Mouse (Mus musculus) testis, adult 2 months (tissue): Measurements from ENCODE around the gene 4930452B06Rik. TPM values are rescaled to one million over a fixed set of nuclear protein-coding genes. Genes with fewer than 3 reads are reported as not detected.
A peak's percentile ranks its signal among the peaks of the same experiment; 100 is the strongest.

Source experiments
- H3K27ac ChIP-seq: fragments of 200-500 bp; 2 replicates; pipeline ENCODE4 v1.5.1; 2012; ENCODE audit warnings: low read depth, low read length; ENCODE audit not compliant: control insufficient read depth, insufficient read depth
- H3K27me3 ChIP-seq: fragments of 200-500 bp; 2 replicates; pipeline ENCODE4 v1.6.1; 2012; ENCODE audit warnings: mild to moderate bottlenecking, low read length, moderate library complexity; ENCODE audit not compliant: control insufficient read depth, insufficient read depth
- H3K36me3 ChIP-seq: fragments of 200-500 bp; 2 replicates; pipeline ENCODE4 v1.6.1; 2012; ENCODE audit warnings: mild to moderate bottlenecking, low read length; ENCODE audit not compliant: control insufficient read depth, insufficient read depth
- H3K4me1 ChIP-seq: fragments of 200-500 bp; 2 replicates; pipeline ENCODE4 v1.6.1; 2012; ENCODE audit warnings: low read length; ENCODE audit not compliant: control insufficient read depth, insufficient read depth
- H3K4me3 ChIP-seq: fragments of 200-500 bp; 2 replicates; pipeline ENCODE4 v1.5.1; 2012; ENCODE audit warnings: low read depth, mild to moderate bottlenecking, low read length, moderate library complexity, mixed read lengths; ENCODE audit not compliant: control insufficient read depth
- CTCF ChIP-seq: fragments of 200-500 bp; IDR thresholded peaks from 2 replicates; pipeline ENCODE4 v1.5.1; 2012; ENCODE audit warnings: low read depth, mild to moderate bottlenecking, inconsistent platforms, low read length, moderate library complexity; ENCODE audit not compliant: control insufficient read depth, insufficient read depth, insufficient replicate concordance
- POLR2A ChIP-seq: fragments of 200-500 bp; IDR thresholded peaks from 2 replicates; pipeline ENCODE4 v1.6.1; 2012; ENCODE audit warnings: low read depth, mild to moderate bottlenecking, inconsistent platforms, low read length, moderate library complexity; ENCODE audit not compliant: control insufficient read depth
- polyA plus RNA-seq: library from polyadenylated mRNA; depleted of rRNA; stranded (reverse); fragments of >200 nt; gene quantifications from 2 replicates; pipeline ENCODE4 v1.2.3, GENCODE M21; 2012; rRNA removed

The 4930452B06Rik gene
- polyA plus RNA-seq: 6.6 and 7.2 TPM in 2 replicates

DNA sequence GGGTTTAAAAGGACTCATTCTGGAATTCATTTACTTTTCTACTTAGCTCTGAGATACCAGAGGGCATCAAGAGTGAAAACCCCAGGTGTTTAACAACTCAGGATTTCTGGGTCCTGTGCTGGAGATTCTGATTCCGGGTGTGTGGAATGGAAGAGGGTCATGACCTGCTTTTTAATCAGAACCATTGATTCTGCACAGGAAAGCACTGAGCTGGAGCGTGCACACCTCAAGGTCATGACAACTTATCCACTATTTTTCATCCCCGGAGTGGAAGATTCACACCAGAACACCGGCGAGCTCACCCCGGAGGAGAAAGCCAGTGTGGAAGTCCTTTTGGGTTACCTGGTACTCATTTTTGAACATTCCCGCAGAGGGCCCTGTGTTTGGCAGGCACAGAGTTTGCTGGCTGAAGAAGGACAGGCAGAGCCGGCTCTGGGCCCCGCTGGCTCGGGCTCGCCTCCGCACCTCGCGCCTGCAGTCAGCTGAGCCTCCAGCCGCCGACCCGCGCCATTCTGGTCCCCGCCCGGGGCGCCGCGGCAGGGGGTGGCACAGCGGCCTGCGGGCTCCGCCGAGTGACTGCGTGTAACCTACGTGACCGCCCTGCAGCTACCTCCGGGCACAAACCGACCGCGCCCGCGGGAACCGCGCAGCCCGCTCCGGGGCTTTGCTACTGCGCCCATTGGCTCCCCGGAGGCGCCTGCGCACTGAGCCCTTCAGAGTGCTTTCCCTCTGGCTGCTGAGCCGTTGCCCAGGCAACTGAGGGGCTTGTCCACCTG, at the start of gene 4930452B06Rik:
TSS of gene 4930452B06Rik (minus strand) at position 605 of the 776 bp plus-strand sequence.
- H3K36me3 ChIP-seq: no peaks in the 10 kb centered on the region
- TF ChIP-seq POLR2A (peak; percentile 38), CTCF (no peak)
- peak within 1 kb of the TSS; percentile 80 for H3K4me3 ChIP-seq
- peaks cover 6% of the 10 kb centered on the region for H3K4me1 ChIP-seq
- H3K27ac ChIP-seq: peak within 1 kb of the TSS; percentile 71
- H3K27me3 ChIP-seq: no peaks in the 10 kb centered on the region

- no peak for TF ChIP-seq POLR2A
- TF ChIP-seq CTCF: no peak
- Histone ChIP-seq H3K27me3 (no peaks in the 10 kb centered on the region), H3K4me1 (no peaks in the 10 kb centered on the region), H3K4me3 (no peak overlapping the region), H3K36me3 (no peaks in the 10 kb centered on the region), H3K27ac (no peak overlapping the region)
These were observed 46.6 kb upstream of the 4930452B06Rik start for GRCm38 (mm10) chr14:8712674-8713073.

DNA sequence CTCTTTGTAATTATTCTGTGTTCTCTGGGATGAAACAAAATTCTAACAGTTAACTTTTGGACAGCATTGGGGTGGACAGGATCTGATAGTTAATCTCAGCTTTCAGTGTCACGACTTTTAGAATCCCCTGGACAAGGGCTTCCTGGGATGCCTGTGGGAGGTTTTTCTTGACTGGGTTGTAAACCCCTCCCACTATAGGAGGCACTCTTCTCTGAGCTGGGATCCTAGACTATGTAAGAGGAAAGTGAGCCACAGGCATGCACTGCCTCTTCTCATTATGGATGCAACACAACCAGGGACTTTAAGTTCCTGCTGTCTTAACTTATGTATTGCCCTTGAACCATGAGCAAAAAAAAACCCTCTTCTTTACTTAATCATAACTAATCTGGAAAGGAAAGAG, 23.4 kb upstream of the 4930452B06Rik start:
- Histone ChIP-seq H3K4me1 (no peaks in the 10 kb centered on the region), H3K27me3 (no peaks in the 10 kb centered on the region), H3K4me3 (no peak overlapping the region), H3K36me3 (no peaks in the 10 kb centered on the region), H3K27ac (no peak overlapping the region)
- TF ChIP-seq POLR2A: no peak
- no peak for TF ChIP-seq CTCF

- Histone ChIP-seq H3K27me3 (no peaks in the 10 kb centered on the region), H3K4me3 (no peak overlapping the region), H3K27ac (no peak overlapping the region), H3K4me1 (no peaks in the 10 kb centered on the region), H3K36me3 (no peaks in the 10 kb centered on the region)
- TF ChIP-seq POLR2A (no peak), CTCF (no peak)
These were observed 22.4 kb upstream of the 4930452B06Rik start for GRCm38 (mm10) chr14:8688462-8688861.

GRCm38 (mm10) chr14:8686185-8686584, 20.1 kb upstream of the 4930452B06Rik start:
- TF ChIP-seq CTCF: no peak
- no peak for TF ChIP-seq POLR2A
- Histone ChIP-seq H3K4me1 (no peaks in the 10 kb centered on the region), H3K27me3 (no peaks in the 10 kb centered on the region)

DNA sequence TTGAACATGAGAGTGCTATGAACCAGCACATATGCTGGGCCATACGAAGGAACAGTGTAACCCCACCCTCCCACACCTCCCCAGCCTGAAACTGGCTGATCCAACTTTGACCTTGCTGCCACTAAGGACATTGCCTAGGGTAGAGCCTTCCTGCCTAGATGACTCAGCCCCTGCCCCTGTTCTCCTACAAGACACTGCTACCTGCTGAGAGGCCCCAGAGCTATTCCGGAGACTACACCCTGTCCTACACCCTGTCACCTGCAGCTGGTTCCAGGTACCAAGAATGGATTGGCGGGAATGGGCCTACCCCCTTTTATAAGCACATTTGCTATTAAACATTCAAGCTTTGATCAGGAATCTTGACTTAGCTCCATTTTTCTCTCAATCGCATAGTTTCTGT, 13.9 kb upstream of the 4930452B06Rik start:
- TF ChIP-seq POLR2A (no peak), CTCF (no peak)
- Histone ChIP-seq H3K36me3 (no peaks in the 10 kb centered on the region), H3K27me3 (no peaks in the 10 kb centered on the region), H3K4me3 (no peak overlapping the region), H3K4me1 (no peaks in the 10 kb centered on the region), H3K27ac (no peak overlapping the region)

More at GRCm38 (mm10) chr14:8686185-8686584, 20.1 kb upstream of the 4930452B06Rik start:
- Histone ChIP-seq H3K27ac (no peak overlapping the region), H3K36me3 (no peaks in the 10 kb centered on the region), H3K4me3 (no peak overlapping the region)

- no peaks in the 10 kb centered on the region for H3K27me3 ChIP-seq
- no peak overlapping the region for H3K4me3 ChIP-seq
- peaks cover 2% of the 10 kb centered on the region; the same call in 1 of the 2 replicates for H3K4me1 ChIP-seq
- H3K27ac ChIP-seq: no peak overlapping the region
- TF ChIP-seq POLR2A: no peak
- TF ChIP-seq CTCF: no peak
- H3K36me3 ChIP-seq: no peaks in the 10 kb centered on the region
These were observed 5.7 kb downstream of the 4930452B06Rik start for GRCm38 (mm10) chr14:8660359-8660758.

GRCm38 (mm10) chr14:8641650-8642279, 24.3 kb downstream of the 4930452B06Rik start:
- TF ChIP-seq CTCF: no peak
- no peak for TF ChIP-seq POLR2A
- Histone ChIP-seq H3K36me3 (no peaks in the 10 kb centered on the region), H3K27ac (no peak overlapping the region)

More at GRCm38 (mm10) chr14:8641650-8642279, 24.3 kb downstream of the 4930452B06Rik start:
- H3K4me3 ChIP-seq: no peak overlapping the region
- H3K27me3 ChIP-seq: no peaks in the 10 kb centered on the region
- H3K4me1 ChIP-seq: no peaks in the 10 kb centered on the region
